Mouse (Mus musculus) cerebellum, adult 18-20 months (tissue): Measurements from ENCODE around the gene 1700042G07Rik.

Experiments used
- DNase-seq, 2 experiments: peaks; one replicate each; pipeline ENCODE4 v3.0.0; 2021

Gene 1700042G07Rik

DNA sequence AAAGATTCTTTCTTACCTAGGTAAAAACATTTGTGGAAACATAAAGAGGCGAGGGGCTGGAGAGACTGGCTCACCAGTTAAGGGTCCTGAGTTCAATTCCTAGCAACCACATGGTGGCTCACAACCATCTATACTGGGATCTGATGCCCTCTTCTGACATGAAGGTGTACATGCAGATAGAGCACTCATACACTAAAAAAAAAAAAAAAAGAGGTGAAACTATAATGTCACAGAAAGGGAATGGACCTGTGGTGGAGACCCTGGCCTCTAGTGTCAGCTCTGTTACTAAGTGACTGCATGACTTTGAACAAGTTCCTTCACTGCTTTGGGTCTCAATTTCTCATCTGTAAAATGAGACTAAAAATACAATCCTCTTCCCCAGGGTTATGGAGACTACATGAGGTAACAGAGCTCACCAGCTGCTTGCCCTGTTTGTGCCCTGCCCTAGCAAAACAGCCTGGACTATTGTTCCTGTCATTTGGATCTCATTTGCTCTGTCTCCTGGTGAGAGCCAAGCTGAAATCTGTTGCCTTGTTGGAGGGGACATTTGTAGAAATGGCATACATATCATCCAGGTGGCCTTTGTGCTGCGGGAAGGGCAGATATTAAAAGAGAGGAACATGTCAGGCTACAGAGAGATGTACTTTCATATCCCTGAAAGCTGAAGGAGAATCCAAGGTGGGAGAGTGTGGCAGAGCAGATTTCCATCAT is 42.9 kb downstream of the 1700042G07Rik start:
- DNase-seq: peak; percentile 70 to 75

DNA sequence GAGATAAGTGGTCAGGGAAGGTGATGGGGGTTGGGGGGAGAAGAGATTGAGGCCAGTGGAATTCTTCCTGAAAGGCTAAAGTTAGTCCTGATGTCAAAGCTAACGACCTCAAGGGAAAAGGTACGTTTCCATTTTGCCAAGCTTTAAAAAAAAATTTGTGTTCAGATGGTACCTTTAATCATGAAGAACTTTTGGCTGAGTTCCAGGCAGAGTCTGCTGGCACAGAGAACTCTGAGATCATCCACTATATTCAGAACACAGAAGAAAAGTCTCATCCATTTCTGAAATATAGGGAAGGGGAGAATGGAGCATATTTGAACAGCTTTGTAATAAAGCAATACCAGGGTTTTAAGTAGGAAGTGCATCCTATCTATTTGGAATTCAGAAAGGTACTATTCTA is 43.9 kb downstream of the 1700042G07Rik start:
- DNase-seq: peak; percentile 71 to 72

DNA sequence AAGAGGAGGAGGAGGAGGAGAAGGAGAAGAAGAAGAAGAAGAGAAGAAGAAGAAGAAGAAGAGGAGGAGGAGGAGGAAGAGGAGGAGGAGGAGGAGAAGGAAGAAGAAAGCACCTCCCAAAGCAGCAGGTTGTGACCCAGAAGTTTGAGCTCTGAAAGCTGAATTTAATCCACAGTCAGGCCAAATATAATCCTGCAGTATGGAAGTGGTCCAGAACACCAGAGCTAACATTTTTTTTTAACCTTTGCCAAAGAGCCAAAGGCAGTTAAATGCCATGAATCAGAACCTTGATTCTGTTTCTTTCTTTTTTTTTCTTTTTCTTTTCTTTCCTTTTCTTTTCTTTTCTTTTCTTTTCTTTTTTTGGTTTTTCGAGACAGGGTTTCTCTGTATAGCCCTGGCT is 44.5 kb downstream of the 1700042G07Rik start:
- peak; percentile 28 to 38 for DNase-seq

DNA sequence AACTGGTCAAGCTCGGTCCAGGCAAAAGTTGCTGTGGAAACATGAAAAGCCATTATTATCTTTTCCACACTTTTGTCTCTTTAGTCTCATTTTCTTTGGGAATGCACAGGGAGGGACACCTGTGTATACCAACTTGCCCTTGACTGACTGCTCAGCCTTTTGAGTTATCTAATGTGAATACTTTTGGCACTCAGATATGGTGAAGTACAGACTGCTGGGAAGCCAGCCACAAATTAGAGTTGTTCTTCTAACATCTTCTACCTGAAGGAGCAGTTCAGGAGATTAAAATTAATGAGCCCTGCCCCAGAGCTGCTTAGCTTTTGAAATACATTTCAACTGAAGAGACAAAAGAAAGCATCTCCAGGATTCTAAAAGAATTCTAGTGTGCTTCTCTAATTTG is 45.9 kb downstream of the 1700042G07Rik start:
- DNase-seq: no peak

DNA sequence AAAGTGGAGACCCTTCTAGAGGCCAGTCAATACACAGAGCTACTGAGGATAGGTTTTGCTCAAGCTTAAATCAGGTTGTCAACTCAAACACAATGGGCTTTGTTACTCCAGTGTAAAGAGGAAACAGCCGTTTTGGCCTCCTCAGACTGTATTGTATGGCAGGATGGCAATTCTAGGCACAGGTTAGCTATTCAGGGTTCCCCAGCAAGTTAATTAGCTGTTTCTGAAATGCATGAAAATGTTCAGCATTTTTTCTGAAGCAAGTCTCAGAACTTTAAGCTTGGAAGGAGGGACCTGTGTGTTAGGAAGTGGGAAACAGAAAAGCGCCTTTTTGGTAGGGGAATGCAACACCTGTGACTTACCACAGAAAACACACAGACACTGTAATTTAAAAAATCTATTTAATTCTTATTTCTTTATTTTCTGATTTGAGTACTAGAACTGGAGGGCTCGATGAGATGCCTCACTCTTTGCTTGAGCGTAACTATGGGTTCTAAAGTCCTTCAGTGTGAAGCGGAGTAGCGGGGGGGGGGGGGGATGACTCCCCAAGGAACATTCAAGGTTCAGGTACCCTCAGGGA is 47.0 kb downstream of the 1700042G07Rik start:
- peak in 1 of 2 experiments; percentile 28 for DNase-seq

DNA sequence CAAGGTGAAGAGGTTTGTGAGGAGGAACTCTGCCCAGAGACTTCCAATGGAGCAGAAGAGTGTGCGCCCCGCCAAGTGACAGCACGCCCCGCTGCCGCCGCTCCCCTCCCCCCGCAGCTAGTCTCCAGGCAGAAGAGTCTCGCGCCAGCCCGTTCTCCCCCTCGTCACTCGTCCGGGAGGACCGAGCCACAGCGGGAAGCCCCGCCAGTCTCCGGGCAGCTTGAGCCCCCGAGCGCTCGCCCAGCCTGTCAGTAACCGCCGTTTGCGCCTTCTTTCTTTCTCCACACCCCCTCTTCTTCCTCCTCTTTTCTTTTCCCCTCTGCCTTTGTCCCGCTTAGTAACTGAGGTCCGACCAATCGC is 47.6 kb downstream of the 1700042G07Rik start:
- DNase-seq: peak in 1 of 2 experiments; percentile 90

DNA sequence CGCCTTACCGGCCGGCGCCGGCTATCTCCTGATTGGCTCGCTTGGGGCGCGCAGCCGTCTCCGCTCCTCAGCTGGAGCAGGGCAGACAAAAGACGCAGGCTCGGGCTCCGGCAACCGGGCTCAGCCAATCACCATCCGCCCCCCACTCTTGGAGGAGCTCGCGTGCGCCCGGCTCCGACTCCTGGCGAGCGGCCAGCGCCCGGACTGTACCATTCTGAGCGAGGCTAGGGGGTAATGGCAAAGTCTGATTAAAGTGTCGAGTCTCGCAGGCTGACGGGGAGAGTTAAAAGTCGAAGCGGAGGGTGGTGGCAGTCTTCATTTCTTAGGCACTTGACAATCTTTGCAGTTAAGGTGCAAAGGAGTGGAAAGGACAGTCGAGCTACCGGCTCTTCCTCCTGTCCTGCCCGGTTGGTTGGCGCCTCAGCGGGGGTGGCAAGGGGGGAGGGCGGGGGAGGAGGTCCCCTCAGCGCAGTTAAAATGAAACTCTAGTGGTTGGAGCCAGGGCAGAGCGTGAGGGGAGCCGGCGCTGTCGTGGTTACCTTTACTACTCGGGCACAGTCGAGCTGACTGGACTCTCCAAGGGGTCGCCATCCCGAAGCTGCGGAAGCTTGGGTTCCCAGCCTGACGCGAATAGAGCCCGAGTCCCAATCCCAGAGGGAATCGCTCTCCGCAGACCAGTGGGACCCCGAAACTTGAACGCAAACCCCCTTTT is 48.1 kb downstream of the 1700042G07Rik start, which contains the start of gene Pik3r3:
TSS of gene Pik3r3 (plus strand) at position 479 of the 712 bp plus-strand sequence.
- peak; percentile 99 for DNase-seq

DNA sequence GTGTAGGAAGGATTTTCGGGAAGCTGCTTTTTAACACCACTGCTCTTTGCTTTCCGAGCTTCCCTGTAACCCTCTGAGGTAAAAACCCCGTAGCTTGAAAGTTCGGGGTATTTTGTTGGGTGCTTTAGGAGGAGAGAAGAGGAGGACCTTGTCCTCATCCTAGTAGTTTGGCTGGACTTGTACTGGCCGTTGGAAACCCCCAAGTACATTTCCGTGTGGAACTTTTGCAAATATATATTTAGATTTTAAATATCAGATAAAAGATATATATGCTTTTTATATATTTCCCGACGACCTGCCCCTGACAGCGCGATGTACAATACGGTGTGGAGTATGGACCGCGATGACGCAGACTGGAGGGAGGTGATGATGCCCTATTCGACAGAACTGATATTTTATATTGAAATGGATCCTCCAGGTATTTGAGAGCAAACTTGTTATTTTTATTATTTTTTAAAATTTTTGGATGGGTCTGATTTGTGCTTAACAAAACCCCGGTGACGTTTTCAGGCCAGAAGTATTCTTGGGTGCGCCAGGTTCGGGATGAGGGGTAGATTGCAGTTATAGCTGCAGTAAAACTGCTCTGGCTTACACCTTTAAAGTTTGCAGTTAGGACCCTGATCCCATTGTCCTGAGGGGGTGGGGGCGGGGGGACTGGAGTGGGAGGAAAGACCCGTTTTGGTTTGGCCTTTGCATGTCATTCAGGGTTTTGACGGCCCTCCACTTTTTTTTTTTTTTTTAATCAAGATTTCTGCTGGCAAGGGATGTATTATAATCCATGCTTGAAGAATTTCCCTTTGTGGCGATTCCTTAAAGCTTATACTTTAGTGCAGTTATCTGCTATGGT is 49.0 kb downstream of the 1700042G07Rik start:
- DNase-seq: peak; percentile 44 to 55

DNA sequence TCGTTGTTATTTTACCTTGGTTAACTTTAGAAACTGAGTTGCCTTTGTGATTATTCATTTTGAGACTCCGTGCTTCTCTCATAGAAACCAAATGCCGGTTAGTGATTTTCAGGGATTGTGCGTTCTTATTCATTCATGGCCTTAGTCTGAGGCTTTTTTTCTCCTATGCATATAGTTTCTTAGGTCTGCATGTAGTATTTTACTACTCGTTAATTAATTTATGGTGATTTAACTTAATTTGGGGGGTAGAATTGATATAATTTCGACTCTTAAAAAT is 49.6 kb downstream of the 1700042G07Rik start:
- DNase-seq: no peak
